Mouse (Mus musculus) forebrain, embryonic 12.5 days (tissue): ENCODE results near the gene Wnt10a. TPM values are rescaled to one million over a fixed set of nuclear protein-coding genes. Genes with fewer than 3 reads are reported as not detected.
"Not testable (repeated sequence)": the region's sequence is repeated elsewhere in the genome, so short reads cannot be mapped to it uniquely, and the experiment has no call there.

Experiments
- ATAC-seq: fragments of 200-750 bp; cut with Nextera tagmentation; 2 replicates; pipeline ENCODE4 v1.8.0; 2017; ENCODE audit warnings: moderate TSS enrichment; ENCODE audit not compliant: low FRiP score
- H3K27ac ChIP-seq: fragments of 300-500 bp; sonication (generic); 2 replicates; pipeline ENCODE4 v1.5.1; 2016; ENCODE audit warnings: mild to moderate bottlenecking
- H3K27me3 ChIP-seq: fragments of 300-500 bp; sonication (generic); 2 replicates; pipeline ENCODE4 v1.6.1; 2016; ENCODE audit warnings: mild to moderate bottlenecking
- H3K36me3 ChIP-seq: fragments of 300-500 bp; sonication (generic); replicated peaks from 2 replicates; pipeline ENCODE4 v1.6.1; 2016; ENCODE audit warnings: mild to moderate bottlenecking
- H3K4me1 ChIP-seq: fragments of 300-500 bp; sonication (generic); 2 replicates; pipeline ENCODE4 v1.6.1; 2016
- H3K4me2 ChIP-seq: fragments of 300-500 bp; sonication (generic); 2 replicates; pipeline ENCODE4 v1.6.1; 2016; ENCODE audit warnings: mild to moderate bottlenecking, moderate library complexity
- H3K4me3 ChIP-seq: fragments of 300-500 bp; sonication (generic); replicated peaks from 2 replicates; pipeline ENCODE4 v1.5.1; 2016; ENCODE audit warnings: mild to moderate bottlenecking
- H3K9ac ChIP-seq: fragments of 300-500 bp; sonication (generic); 2 replicates; pipeline ENCODE4 v1.6.1; 2016; ENCODE audit warnings: mild to moderate bottlenecking
- H3K9me3 ChIP-seq: fragments of 300-500 bp; sonication (generic); 2 replicates; pipeline ENCODE4 v1.6.1; 2016
- WGBS: fragments of 180-500 bp; shearing (Covaris S2); methylation state at CpG from one replicate; pipeline ENCODE4 v1.1.7; 2016; 5-methylcytosine and 5-hydroxymethylcytosine counted together
- polyA plus RNA-seq: library from polyadenylated mRNA; unstranded; fragments of >200 nt; fragmentation: Nextera tagmentation; extraction: Ambion mirVana; gene quantifications from 2 replicates; pipeline ENCODE4 v1.2.1, GENCODE M21; 2016

The Wnt10a gene
- polyA plus RNA-seq, 1 experiment from 2014 or later, result 2.0 TPM

- no peak overlapping the region for H3K9ac ChIP-seq
- no peaks in the 10 kb centered on the region for H3K36me3 ChIP-seq
- peak overlapping the region; percentile 59; the same call in 1 of the 2 replicates for H3K4me2 ChIP-seq
- ATAC-seq, result no peak
- peaks cover 97% of the 10 kb centered on the region for H3K27me3 ChIP-seq
- H3K4me3 ChIP-seq, result no peak overlapping the region
- H3K9me3 ChIP-seq, result no peaks in the 10 kb centered on the region
- no peak overlapping the region for H3K27ac ChIP-seq
- 10% methylated on average over 5 of the region's 5 CpGs for WGBS
- peaks cover 61% of the 10 kb centered on the region for H3K4me1 ChIP-seq
Measured at GRCm38 (mm10) chr1:74805843-74806242, 14.5 kb downstream of the Wnt10a start.

GRCm38 (mm10) chr1:74806360-74807311, 15.3 kb downstream of the Wnt10a start:
- H3K36me3 ChIP-seq, result no peaks in the 10 kb centered on the region
- no peaks in the 10 kb centered on the region for H3K9me3 ChIP-seq
- 1% methylated on average over 33 of the region's 38 CpGs for WGBS
- H3K4me2 ChIP-seq, result peak overlapping the region; percentile 59
- ATAC-seq, result peak; percentile 47
- H3K27ac ChIP-seq, result peak overlapping the region; percentile 65
- peak overlapping the region; percentile 32 for H3K4me3 ChIP-seq
- peak overlapping the region; percentile 33; the same call in 1 of the 2 replicates for H3K9ac ChIP-seq
- peaks cover 59% of the 10 kb centered on the region for H3K4me1 ChIP-seq
- H3K27me3 ChIP-seq, result peaks cover 96% of the 10 kb centered on the region

GRCm38 (mm10) chr1:74807551-74808071, 16.3 kb downstream of the Wnt10a start:
- H3K36me3 ChIP-seq, result no peaks in the 10 kb centered on the region
- peaks cover 90% of the 10 kb centered on the region for H3K27me3 ChIP-seq
- peak overlapping the region; percentile 21; the same call in 1 of the 2 replicates for H3K9ac ChIP-seq
- H3K27ac ChIP-seq, result no peak overlapping the region
- H3K4me1 ChIP-seq, result peaks cover 53% of the 10 kb centered on the region
- peak; percentile 24 for ATAC-seq
- H3K4me3 ChIP-seq, result peak overlapping the region; percentile 8
- no peaks in the 10 kb centered on the region for H3K9me3 ChIP-seq
- WGBS, result 3% methylated on average over 23 of the region's 23 CpGs
- peak overlapping the region; percentile 59 for H3K4me2 ChIP-seq

- peak overlapping the region; percentile 8 for H3K4me3 ChIP-seq
Measured at GRCm38 (mm10) chr1:74808078-74808477, 16.8 kb downstream of the Wnt10a start.

GRCm38 (mm10) chr1:74809007-74809406, 17.7 kb downstream of the Wnt10a start:
- WGBS, result 61% methylated on average over 10 of the region's 10 CpGs

More at GRCm38 (mm10) chr1:74808078-74808477, 16.8 kb downstream of the Wnt10a start:
- Histone ChIP-seq H3K27me3 (peaks cover 90% of the 10 kb centered on the region), H3K36me3 (no peaks in the 10 kb centered on the region), H3K9ac (no peak overlapping the region), H3K27ac (no peak overlapping the region), H3K4me2 (peak overlapping the region; percentile 59), H3K4me1 (peaks cover 48% of the 10 kb centered on the region), H3K9me3 (no peaks in the 10 kb centered on the region)
- peak; percentile 75 for ATAC-seq
- WGBS, result under 1% methylated on average over 16 of the region's 16 CpGs

GRCm38 (mm10) chr1:74814931-74815647, 23.8 kb downstream of the Wnt10a start:
- H3K27me3 ChIP-seq, result peaks cover 28% of the 10 kb centered on the region
- no peaks in the 10 kb centered on the region for H3K36me3 ChIP-seq
- H3K4me1 ChIP-seq, result peaks cover 12% of the 10 kb centered on the region; the same call in 1 of the 2 replicates
- no peak for ATAC-seq
- H3K9me3 ChIP-seq, result no peaks in the 10 kb centered on the region
- H3K27ac ChIP-seq, result no peak overlapping the region
- no peak overlapping the region for H3K4me3 ChIP-seq
- 75% methylated on average over 9 of the region's 9 CpGs for WGBS
- no peak overlapping the region for H3K9ac ChIP-seq
- no peak overlapping the region for H3K4me2 ChIP-seq

More at GRCm38 (mm10) chr1:74809007-74809406, 17.7 kb downstream of the Wnt10a start:
- no peak for ATAC-seq
- H3K27me3 ChIP-seq, result peaks cover 88% of the 10 kb centered on the region
- peaks cover 39% of the 10 kb centered on the region for H3K4me1 ChIP-seq
- H3K4me2 ChIP-seq, result no peak overlapping the region
- no peak overlapping the region for H3K9ac ChIP-seq
- no peak overlapping the region for H3K27ac ChIP-seq
- H3K36me3 ChIP-seq, result no peaks in the 10 kb centered on the region
- no peaks in the 10 kb centered on the region for H3K9me3 ChIP-seq
- no peak overlapping the region for H3K4me3 ChIP-seq

GRCm38 (mm10) chr1:74815965-74816364, 24.6 kb downstream of the Wnt10a start:
- H3K4me2 ChIP-seq, ATAC-seq, H3K36me3 ChIP-seq, H3K9ac ChIP-seq, H3K27ac ChIP-seq, H3K9me3 ChIP-seq, H3K4me3 ChIP-seq: not testable (repeated sequence)
- H3K4me1 ChIP-seq, result peaks cover 12% of the 10 kb centered on the region; the same call in 1 of the 2 replicates
- peaks cover 22% of the 10 kb centered on the region for H3K27me3 ChIP-seq
- WGBS, result 82% methylated on average over 6 of the region's 6 CpGs

GRCm38 (mm10) chr1:74816612-74817199, 25.4 kb downstream of the Wnt10a start:
- Histone ChIP-seq H3K27ac (peak overlapping the region; percentile 86), H3K4me3 (peak overlapping the region; percentile 62), H3K9ac (peak overlapping the region; percentile 77), H3K36me3 (no peaks in the 10 kb centered on the region), H3K4me1 (peaks cover 12% of the 10 kb centered on the region; the same call in 1 of the 2 replicates), H3K9me3 (no peaks in the 10 kb centered on the region), H3K4me2 (peak overlapping the region; percentile 63), H3K27me3 (peaks cover 15% of the 10 kb centered on the region; the same call in 1 of the 2 replicates)
- WGBS, result 6% methylated on average over 38 of the region's 38 CpGs
- peak; percentile 82 for ATAC-seq

GRCm38 (mm10) chr1:74817219-74817618, 25.9 kb downstream of the Wnt10a start:
- H3K27ac ChIP-seq, result peak overlapping the region; percentile 86
- peak overlapping the region; percentile 62 for H3K4me3 ChIP-seq
- H3K4me1 ChIP-seq, result peaks cover 12% of the 10 kb centered on the region; the same call in 1 of the 2 replicates
- H3K9me3 ChIP-seq, result no peaks in the 10 kb centered on the region
- H3K4me2 ChIP-seq, result peak overlapping the region; percentile 63
- peak; percentile 65 for ATAC-seq
- peak overlapping the region; percentile 77 for H3K9ac ChIP-seq
- H3K36me3 ChIP-seq, result no peaks in the 10 kb centered on the region
- H3K27me3 ChIP-seq, result peaks cover 12% of the 10 kb centered on the region; the same call in 1 of the 2 replicates
- WGBS, result 16% methylated on average over 14 of the region's 14 CpGs

- no peak for ATAC-seq
- H3K4me1 ChIP-seq, result peaks cover 12% of the 10 kb centered on the region; the same call in 1 of the 2 replicates
- H3K4me3 ChIP-seq, result no peak overlapping the region
- no peak overlapping the region for H3K4me2 ChIP-seq
- peaks cover 3% of the 10 kb centered on the region; the same call in 1 of the 2 replicates for H3K27me3 ChIP-seq
- no peaks in the 10 kb centered on the region for H3K9me3 ChIP-seq
- no peaks in the 10 kb centered on the region for H3K36me3 ChIP-seq
- no peak overlapping the region for H3K27ac ChIP-seq
- no peak overlapping the region for H3K9ac ChIP-seq
- 91% methylated on average over 1 of the region's 1 CpGs for WGBS
Measured at GRCm38 (mm10) chr1:74818509-74818908, 27.2 kb downstream of the Wnt10a start.

- H3K4me3 ChIP-seq, ATAC-seq, H3K9ac ChIP-seq, H3K36me3 ChIP-seq, H3K27ac ChIP-seq, H3K27me3 ChIP-seq, H3K9me3 ChIP-seq, H3K4me2 ChIP-seq: not testable (repeated sequence)
- peaks cover 20% of the 10 kb centered on the region for H3K4me1 ChIP-seq
- 98% methylated on average over 4 of the region's 4 CpGs for WGBS
Measured at GRCm38 (mm10) chr1:74823598-74823997, 32.3 kb downstream of the Wnt10a start.
